Mouse (Mus musculus) kidney, adult 18-20 months (tissue): ENCODE results near the gene Rad51b.
A peak's percentile ranks its signal among the peaks of the same experiment; 100 is the strongest.

Source experiments
- DNase-seq: peaks from one replicate; pipeline ENCODE4 v3.0.0; 2021

Gene Rad51b

GRCm38 (mm10) chr12:79535532-79536437, 238.7 kb downstream of the Rad51b start:
- no peak for DNase-seq

DNA sequence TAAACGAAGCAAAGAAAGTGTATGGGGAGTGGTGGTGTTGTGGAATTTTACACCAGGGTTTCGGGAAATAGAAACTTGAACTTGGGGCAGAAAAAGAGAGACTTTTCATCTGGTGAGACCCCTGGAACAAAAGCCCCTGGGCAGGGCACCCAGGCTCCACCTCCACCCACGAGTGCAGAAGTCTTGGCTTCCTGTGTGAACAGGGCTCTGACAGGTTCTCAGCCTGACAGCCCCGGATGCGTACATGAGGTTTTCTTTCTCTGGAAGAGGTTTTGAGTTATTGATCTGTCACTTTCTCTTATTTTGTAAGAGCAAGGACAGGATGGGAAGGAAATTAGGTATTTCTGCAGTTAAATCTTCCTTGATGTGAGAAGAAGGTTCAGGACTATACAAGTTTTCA, 243.1 kb downstream of the Rad51b start:
- no peak for DNase-seq

DNA sequence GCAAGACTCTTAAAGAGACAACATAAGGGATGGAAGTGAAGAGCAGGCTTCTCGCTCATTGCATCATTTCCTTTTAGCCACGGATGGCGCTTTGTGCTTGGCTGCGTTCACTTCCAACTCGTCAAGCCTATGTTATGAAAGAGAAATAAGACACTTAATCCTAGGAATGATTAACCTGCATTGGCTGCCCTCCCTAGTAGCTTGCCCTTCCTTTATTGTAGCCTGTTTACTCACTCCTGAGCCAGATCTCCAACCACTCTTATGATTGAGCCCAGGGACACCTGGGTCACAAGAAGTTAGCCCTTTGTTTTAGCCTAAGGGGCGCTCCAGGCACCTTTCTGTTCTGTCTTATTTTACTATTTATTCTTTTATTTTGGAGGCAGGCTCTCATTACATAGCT, 244.5 kb downstream of the Rad51b start:
- peak; percentile 65 for DNase-seq

GRCm38 (mm10) chr12:79545063-79545462, 248.0 kb downstream of the Rad51b start:
- no peak for DNase-seq

- DNase-seq, result no peak
These were observed 250.5 kb downstream of the Rad51b start for GRCm38 (mm10) chr12:79547556-79547955.

DNA sequence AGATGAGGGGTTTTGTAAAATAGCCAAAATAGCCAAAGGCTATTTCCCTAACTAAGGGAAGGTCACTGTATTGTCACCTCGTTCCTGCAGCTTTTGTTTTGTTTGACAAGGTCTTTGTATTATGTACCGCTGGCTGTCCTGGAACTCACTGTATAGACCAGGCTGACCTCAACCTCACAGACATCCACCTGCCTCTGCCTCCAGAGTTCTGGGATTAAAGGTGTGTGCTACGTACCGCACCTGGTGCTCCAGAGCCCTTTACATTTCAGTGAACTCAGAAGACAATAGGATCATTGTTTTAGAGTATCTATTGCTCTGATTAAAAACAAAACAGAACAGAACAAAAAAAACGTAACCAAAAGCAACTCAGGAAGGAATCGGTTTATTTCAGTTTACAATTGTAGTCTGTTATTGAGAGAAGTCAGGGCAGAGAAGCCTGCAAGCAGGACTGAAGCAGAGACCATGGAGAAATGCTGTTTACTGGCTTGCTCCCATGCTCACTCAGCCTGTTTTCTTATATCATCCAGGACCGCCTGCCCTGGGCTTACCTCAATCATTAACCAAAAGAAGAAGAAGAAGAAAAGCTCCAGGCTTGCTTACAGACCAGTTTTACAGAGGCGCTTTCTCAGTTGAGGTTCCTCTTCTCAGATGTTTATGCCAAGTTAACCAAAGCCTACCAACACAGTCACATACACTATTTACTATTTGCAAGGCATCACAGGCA, 251.7 kb downstream of the Rad51b start:
- no peak for DNase-seq

- DNase-seq, result no peak
These were observed 253.1 kb downstream of the Rad51b start for GRCm38 (mm10) chr12:79550049-79550682.

GRCm38 (mm10) chr12:79551274-79551673, 254.2 kb downstream of the Rad51b start:
- DNase-seq, result no peak

GRCm38 (mm10) chr12:79553056-79553455, 256.0 kb downstream of the Rad51b start:
- DNase-seq, result no peak

DNA sequence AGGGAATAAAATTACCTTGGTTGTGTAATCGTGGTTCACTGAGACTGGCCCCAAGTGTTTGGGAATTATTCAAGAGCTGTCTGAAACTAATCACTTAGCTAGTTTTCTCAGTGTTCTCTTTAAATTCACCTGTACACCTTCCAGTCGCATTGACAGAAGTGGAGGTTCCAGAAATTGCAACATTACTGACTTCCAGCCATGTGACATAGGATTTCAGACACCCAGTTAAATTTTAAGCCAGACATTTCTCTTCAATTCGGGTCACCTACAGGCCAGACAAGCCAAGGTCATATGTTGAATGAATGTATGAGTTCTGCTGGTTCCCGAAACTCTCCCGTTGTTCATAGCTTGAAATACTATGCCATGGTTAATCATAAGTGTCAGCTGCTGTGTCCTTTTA, 260.8 kb downstream of the Rad51b start:
- DNase-seq, result no peak

DNA sequence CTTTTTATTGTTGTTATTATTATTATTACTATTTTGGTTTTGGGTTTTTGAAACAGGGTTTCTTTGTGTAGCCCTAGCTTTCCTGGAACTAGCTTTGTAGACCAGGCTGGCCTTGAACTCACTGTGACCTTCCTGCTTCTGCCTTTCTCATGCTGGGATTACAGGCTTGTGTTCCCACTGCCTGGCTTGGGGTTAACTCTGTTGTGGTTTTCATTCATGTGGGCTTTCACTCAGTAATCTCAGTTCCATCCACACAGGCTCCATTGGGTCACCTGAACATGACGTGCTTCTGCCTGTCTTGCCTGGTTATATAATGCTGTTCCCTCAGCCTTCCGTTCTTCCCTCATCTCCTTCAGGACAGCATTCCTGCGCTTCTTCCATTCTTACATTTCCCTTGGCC, 261.6 kb downstream of the Rad51b start:
- no peak for DNase-seq

DNA sequence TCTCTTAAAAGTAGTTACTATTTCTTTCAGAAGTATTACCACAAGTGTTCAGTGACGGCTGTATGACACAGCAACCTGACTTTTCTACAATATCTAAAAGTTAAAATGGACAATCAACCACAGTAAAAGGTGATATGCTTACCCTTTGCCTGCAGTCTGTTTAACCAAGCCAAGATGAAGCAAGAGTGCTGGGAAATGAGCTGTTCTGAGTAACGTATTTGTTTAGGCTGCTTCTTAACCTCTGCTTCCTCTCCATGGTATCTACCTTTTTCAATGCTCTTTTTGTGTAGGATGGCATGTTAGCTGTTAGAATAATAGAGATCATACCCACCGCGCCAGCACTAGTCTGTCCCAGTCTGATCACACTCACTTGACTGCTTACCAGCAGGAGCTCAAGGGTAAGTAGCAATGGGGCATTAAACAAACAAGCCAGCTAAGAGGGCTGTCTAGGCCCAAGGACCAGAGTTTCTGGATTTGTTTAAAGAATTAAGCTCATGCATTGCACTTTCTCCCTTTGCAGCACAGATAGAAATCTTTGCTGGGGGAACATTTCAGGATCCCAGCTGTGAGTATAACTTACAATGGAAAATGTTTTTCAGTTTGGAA, 262.4 kb downstream of the Rad51b start:
- no peak for DNase-seq

DNA sequence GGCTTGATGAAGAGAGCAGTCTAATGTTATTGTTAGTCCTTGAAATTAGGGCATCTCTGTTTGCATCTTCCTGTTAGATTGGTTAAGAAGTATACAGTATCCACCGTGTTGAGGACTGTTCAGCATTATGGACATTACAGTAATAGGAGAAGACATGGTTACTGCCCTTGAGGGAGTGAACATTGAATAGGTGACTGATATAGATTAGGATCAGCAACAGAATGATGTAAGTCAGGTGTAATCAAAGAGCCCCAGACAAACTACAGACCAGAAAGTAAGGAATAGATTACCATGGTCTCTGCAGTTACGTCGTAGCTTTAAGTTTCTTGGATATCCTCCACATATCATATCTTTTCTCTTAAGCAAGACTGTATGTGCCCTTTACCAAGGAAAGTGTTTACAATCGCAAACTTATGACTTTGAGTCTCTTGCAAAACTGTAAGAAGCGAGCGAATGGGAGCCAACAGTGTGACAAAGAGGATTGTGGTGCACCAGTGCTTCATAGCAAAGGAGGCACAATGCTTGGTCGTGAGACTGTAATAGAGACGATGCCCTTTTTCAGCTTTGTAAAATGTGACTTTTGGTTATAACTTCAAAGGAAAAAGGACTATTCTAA, 263.1 kb downstream of the Rad51b start:
- no peak for DNase-seq

GRCm38 (mm10) chr12:79560893-79561292, 263.8 kb downstream of the Rad51b start:
- DNase-seq, result no peak

- no peak for DNase-seq
These were observed 277.3 kb downstream of the Rad51b start for GRCm38 (mm10) chr12:79574159-79575040.

DNA sequence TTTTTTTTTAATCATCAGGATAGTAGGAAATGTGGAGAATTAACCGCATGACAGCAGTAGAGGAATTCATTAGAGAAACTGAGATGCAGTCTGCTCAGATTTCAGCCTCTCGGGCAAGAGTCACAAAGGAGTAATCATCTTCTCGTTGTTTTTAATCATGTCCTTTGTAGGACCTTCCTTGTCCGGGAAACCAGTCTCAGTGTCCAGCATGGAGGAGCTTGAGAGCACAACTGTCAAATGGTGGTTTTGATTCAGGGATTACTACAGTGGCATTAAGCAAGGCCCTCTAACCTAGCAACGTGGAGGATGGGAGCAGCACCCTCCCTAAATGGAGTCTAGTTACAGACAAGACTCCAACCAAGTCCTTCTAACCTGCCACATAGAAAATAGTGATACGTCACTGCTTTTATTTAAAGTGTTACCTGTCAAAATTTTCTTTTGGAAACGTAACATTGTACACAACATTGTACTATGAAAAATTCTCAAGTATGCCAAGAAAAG, 278.0 kb downstream of the Rad51b start:
- no peak for DNase-seq

GRCm38 (mm10) chr12:79577525-79577924, 280.4 kb downstream of the Rad51b start:
- no peak for DNase-seq

DNA sequence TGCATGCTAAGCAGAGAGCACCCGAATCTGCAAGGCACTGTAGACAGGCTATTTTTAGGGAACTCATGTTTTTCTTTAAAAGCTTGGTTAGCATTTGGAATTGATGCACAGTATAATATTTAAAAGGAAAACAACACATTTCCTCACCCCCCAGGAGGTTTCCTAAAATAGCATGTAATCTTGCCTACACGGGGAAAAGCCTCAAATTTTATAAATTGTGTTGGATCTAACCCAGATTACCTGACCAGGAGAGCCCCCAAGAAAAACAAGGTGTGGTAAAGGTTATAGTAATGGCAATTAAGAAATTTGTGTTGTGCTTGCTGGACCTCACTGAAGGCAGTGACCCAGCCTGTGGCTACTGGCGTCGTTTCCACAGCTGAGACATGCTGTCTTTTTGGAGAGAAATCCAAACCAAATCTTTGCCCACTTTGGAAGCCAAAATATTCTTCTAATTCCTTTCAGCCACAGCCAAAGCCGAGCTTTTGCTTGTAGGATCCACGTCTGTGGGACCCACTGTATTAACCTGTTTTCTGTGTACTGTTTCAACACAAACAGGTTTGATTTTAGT, 282.0 kb downstream of the Rad51b start:
- no peak for DNase-seq

GRCm38 (mm10) chr12:79579837-79580236, 282.8 kb downstream of the Rad51b start:
- no peak for DNase-seq

DNA sequence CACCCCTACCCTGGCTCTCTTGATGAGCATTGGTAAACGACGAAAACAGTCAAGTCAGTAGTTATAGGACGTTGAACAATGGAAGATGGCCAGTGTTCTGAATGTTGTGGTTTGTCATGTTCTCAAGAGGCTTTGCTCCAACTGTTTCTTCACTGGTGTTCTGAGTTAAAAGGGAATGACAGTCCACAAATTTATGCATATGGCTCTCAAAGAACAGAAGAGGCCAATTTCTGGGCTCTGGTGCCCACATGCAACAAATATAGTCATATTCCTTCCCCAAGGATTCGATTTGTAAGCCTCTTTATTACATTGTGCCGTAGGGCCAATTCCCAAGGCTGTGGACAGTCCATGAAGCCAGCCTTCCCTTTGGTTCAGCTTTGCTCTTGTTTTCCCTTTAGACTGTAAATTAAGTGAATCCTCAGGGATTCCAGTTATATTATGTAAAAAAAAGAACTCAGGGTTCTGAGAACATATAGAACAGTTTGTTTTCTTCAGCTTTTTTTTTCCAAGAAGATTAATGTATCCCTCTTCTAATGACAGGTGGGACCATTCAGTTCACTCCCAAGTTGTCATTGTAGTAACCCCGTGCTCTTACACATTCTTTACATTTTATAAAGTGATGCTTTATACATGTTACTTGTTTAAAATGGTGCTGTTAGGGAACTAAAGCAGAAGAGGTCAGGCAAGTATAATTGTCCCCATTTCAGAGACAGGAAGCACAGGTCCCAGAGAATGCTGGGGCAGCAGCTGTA, 287.6 kb downstream of the Rad51b start:
- DNase-seq, result no peak
